Mouse (Mus musculus) ES-E14 (cell line): ENCODE results near the gene Gm9913. TPM values are rescaled to one million over a fixed set of nuclear protein-coding genes. Genes with fewer than 3 reads are reported as not detected.

ENCODE experiments used
- DNase-seq: peaks from one replicate; pipeline ENCODE4 v3.0.0-alpha.2; 2013; ENCODE audit warnings: low read depth, low spot score
- H3K27ac ChIP-seq: 2 replicates; pipeline ENCODE4 v1.5.1; 2012; ENCODE audit warnings: low read depth, mild to moderate bottlenecking, low read length, moderate library complexity, mixed read lengths; ENCODE audit not compliant: poor library complexity, insufficient read depth, severe bottlenecking
- H3K36me3 ChIP-seq: 2 replicates; pipeline ENCODE4 v1.6.1; 2012; ENCODE audit warnings: mild to moderate bottlenecking, low read length, moderate library complexity, mixed read lengths; ENCODE audit not compliant: control insufficient read depth, poor library complexity, insufficient read depth, severe bottlenecking
- H3K4me1 ChIP-seq, 2 experiments: fragments of 150-350 bp in 1 of 2; sonication (generic) in 1 of 2; 2 replicates each; pipeline ENCODE4 v1.6.1; 2012; ENCODE audit warnings: low read length in 2 of 2, mild to moderate bottlenecking in 1 of 2, mixed read lengths in 1 of 2; ENCODE audit not compliant: control insufficient read depth in 2 of 2, insufficient read depth in 2 of 2, poor library complexity in 1 of 2
- H3K4me3 ChIP-seq, 2 experiments: fragments of 150-350 bp in 1 of 2; sonication (generic) in 1 of 2; 2 replicates each; pipeline ENCODE4 v1.5.1; 2012; ENCODE audit warnings: low read length in 2 of 2, low read depth in 1 of 2, mild to moderate bottlenecking in 1 of 2, mixed read lengths in 1 of 2; ENCODE audit not compliant: insufficient read depth in 1 of 2, poor library complexity in 1 of 2, severe bottlenecking in 1 of 2
- H3K9ac ChIP-seq: 2 replicates; pipeline ENCODE4 v1.6.1; 2012; ENCODE audit warnings: low read depth, mild to moderate bottlenecking, low read length, mixed read lengths; ENCODE audit not compliant: poor library complexity, insufficient read depth, severe bottlenecking
- H3K9me3 ChIP-seq: fragments of 150-350 bp; sonication (generic); 2 replicates; pipeline ENCODE4 v1.6.1; 2012; ENCODE audit warnings: low read depth, mild to moderate bottlenecking, low read length; ENCODE audit not compliant: control insufficient read depth, insufficient read depth
- CHD2 ChIP-seq: IDR thresholded peaks from 2 replicates; pipeline ENCODE4 v1.6.1; 2014; ENCODE audit warnings: mild to moderate bottlenecking, low read depth, low read length, inconsistent platforms
- HCFC1 ChIP-seq: IDR thresholded peaks from 2 replicates; pipeline ENCODE4 v1.6.1; 2012; ENCODE audit warnings: low read length, inconsistent platforms, borderline replicate concordance; ENCODE audit not compliant: insufficient read depth
- MAFK ChIP-seq: IDR thresholded peaks from 2 replicates; pipeline ENCODE4 v1.6.1; 2014; ENCODE audit warnings: mild to moderate bottlenecking, low read depth, low read length, inconsistent platforms; ENCODE audit not compliant: insufficient read depth
- ZC3H11A ChIP-seq: IDR thresholded peaks from 2 replicates; pipeline ENCODE4 v1.6.1; 2012; ENCODE audit warnings: low read depth, mild to moderate bottlenecking, inconsistent platforms, low read length, borderline replicate concordance
- ZNF384 ChIP-seq: IDR thresholded peaks from 2 replicates; pipeline ENCODE4 v1.6.1; 2012; ENCODE audit warnings: low read depth, low read length, inconsistent platforms
- in situ Hi-C, 2 experiments: fragments of 600-800 bp; cut with MboI; formaldehyde crosslinking; loops; one replicate each; pipeline ENCODE4 v1.15.1; 2025; ENCODE audit warnings: low sequenced_read_pairs in 2 of 2, inconsistent platforms in 1 of 2; ENCODE audit not compliant: unreplicated experiment in 2 of 2
- total RNA-seq: library from RNA; depleted of rRNA; stranded (reverse); fragments of 300-350 nt; gene quantifications from 2 replicates; pipeline ENCODE4 v1.2.3, GENCODE M21; 2012

Gene Gm9913
- total RNA-seq, 1 experiment = not detected

GRCm38 (mm10) chr2:125476231-125476630 is 28.7 kb upstream of the Gm9913 start:
- H3K9me3 ChIP-seq = no peaks in the 10 kb centered on the region
- DNase-seq = no peak
- no peaks in the 10 kb centered on the region for H3K36me3 ChIP-seq
- H3K4me3 ChIP-seq = no peak overlapping the region
- no peak overlapping the region for H3K9ac ChIP-seq
- H3K27ac ChIP-seq = no peak overlapping the region
- TF ChIP-seq HCFC1 (no peak), CHD2 (no peak), ZNF384 (no peak), ZC3H11A (no peak), MAFK (no peak)
- in situ Hi-C loops = no loop called here
- H3K4me1 ChIP-seq = no peaks in the 10 kb centered on the region

- Histone ChIP-seq H3K9ac (no peak overlapping the region), H3K4me1 (no peaks in the 10 kb centered on the region), H3K27ac (no peak overlapping the region), H3K36me3 (no peaks in the 10 kb centered on the region), H3K9me3 (no peaks in the 10 kb centered on the region), H3K4me3 (no peak overlapping the region)
- no peak for DNase-seq
- in situ Hi-C loops = no loop called here
- TF ChIP-seq HCFC1 = no peak
- TF ChIP-seq MAFK = no peak
- no peak for TF ChIP-seq CHD2
- TF ChIP-seq ZC3H11A = no peak
- no peak for TF ChIP-seq ZNF384
Observed at GRCm38 (mm10) chr2:125477367-125477766, 27.5 kb upstream of the Gm9913 start.

GRCm38 (mm10) chr2:125478705-125479104 is 26.2 kb upstream of the Gm9913 start:
- H3K4me3 ChIP-seq = no peak overlapping the region
- DNase-seq = no peak
- TF ChIP-seq MAFK (no peak), ZNF384 (no peak), CHD2 (no peak), ZC3H11A (no peak), HCFC1 (no peak)
- no peaks in the 10 kb centered on the region for H3K36me3 ChIP-seq
- in situ Hi-C loops = no loop called here
- H3K9me3 ChIP-seq = no peaks in the 10 kb centered on the region
- no peaks in the 10 kb centered on the region for H3K4me1 ChIP-seq
- no peak overlapping the region for H3K27ac ChIP-seq
- H3K9ac ChIP-seq = no peak overlapping the region

GRCm38 (mm10) chr2:125480057-125480456 is 24.8 kb upstream of the Gm9913 start:
- H3K36me3 ChIP-seq = no peaks in the 10 kb centered on the region
- H3K9me3 ChIP-seq = no peaks in the 10 kb centered on the region
- no peaks in the 10 kb centered on the region for H3K4me1 ChIP-seq
- TF ChIP-seq HCFC1 = no peak
- TF ChIP-seq ZNF384 = no peak
- TF ChIP-seq ZC3H11A = no peak
- no peak for TF ChIP-seq MAFK
- no peak for TF ChIP-seq CHD2
- in situ Hi-C loops = no loop called here
- no peak overlapping the region for H3K9ac ChIP-seq
- DNase-seq = no peak
- H3K4me3 ChIP-seq = no peak overlapping the region
- no peak overlapping the region for H3K27ac ChIP-seq

- TF ChIP-seq ZC3H11A (no peak), MAFK (no peak), CHD2 (no peak), HCFC1 (no peak), ZNF384 (no peak)
- Histone ChIP-seq H3K36me3 (no peaks in the 10 kb centered on the region), H3K9ac (no peak overlapping the region), H3K4me3 (no peak overlapping the region), H3K4me1 (no peaks in the 10 kb centered on the region), H3K9me3 (no peaks in the 10 kb centered on the region), H3K27ac (no peak overlapping the region)
- DNase-seq = no peak
- in situ Hi-C loops = no loop called here
Observed at GRCm38 (mm10) chr2:125481116-125481515, 23.8 kb upstream of the Gm9913 start.
